Mouse (Mus musculus) kidney, postnatal 4 days (tissue): Measurements from ENCODE around the gene Cym.

ENCODE experiments used
- DNase-seq, 2 experiments: peaks; one replicate each; pipeline ENCODE4 v3.0.0; 2021; ENCODE audit warnings: mixed read lengths in 2 of 2

Cym gene

DNA sequence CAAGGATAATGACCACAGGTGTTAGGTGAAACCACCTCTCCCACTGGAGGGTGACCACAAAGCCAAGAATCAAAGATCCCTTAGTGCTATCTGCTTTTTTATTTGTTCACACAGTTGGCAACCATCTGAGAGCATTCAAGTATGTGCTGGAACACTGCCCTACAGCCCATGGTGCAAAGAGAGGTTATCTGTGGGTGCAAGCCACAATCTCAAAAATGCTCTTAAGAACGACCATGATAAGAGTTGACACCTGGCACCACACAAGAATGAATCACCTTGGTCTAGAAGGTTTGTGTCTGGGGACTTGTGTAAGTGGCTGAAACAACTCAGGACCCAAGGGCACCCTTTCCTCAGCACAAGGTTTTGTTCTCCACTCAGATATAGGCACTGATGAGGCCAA, 1.7 kb upstream of the Cym start:
- no peak for DNase-seq

DNA sequence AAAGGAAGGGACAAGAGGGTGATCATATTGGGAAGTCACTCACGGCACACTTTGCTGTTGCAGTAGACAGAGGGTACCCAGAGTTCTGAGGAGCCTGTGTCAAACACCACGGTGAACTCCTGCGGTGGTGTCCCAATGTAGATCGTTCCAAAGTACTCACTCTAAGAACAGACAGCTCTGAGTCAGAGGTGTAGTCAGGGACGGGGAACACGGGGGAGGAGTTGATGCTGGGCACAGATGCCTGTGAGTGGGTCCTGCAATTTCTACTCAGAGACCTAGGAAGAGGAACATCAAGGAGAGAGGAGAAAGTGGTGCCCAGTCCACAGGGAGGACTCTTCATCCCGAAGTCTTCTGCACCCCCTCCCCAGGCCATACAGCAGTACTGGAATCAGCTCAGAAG, 3.0 kb downstream of the Cym start:
- DNase-seq = no peak

DNA sequence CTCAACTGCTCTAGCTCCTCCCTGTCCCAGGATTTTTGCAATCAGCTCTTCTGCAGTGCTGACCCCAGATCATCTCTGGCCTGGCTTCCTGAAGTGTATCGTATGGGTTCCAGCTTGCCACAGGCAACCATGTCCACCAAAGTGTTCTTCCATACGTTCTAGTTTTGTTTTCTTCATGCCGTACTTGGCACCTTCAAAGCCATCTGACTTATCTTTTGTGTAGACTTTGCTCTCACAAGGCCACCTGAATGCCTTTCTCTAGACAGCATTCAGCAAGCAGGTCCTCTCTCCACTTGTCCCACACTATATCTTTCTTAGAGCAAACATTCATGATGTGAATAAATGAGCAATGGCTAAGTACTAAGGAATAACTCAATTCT, 4.4 kb downstream of the Cym start:
- no peak for DNase-seq

DNA sequence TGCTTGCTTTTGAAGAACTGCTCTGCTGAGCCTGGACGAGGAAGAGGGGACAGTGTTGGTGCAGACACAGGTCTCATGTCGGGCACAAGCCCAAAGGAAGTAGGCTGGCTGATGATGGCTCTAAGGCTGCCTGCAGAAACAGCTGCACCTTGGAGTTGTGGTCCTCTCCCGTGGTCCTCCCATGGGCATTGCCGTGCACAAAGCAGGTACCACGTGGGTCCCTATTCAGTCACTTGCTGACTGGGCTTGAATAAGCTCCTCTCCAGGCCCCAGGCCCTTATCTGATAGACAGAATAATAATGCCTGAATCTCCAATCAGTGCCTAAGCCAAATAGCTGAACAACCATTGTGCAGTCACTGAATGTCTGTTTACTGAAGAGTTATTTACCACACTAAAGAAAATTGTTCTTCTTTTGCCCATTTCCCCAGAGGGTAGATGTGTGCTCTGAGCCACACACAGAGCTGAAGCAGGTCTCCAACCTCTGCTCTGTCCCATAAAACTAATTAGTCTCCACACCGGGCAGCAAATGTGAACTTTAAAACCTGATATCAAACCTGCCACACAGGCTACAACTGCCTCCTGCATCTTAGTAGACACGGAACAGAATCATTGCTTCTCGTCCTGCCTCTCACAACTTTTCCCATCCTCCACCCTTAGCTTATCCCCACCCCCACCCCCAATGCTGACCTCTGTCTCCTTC, 5.0 kb downstream of the Cym start:
- no peak for DNase-seq

DNA sequence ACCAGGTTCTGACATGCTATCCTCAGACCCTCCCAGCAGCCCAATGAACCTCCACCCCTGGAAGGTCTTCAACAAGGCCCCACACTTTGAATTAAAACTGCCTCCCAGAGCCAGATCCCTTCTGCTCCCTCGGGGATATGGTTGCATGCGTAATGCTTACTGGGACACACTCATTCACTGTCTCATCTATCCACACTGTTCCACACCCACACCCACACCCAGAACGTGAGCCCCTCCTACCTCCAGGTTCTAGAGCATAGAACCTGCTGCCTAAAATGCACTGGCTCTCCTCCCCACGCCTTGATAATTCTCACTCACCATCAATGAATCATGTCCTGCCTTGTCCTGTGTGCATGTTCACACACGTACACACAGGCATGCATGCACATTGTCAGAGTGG, 6.9 kb downstream of the Cym start:
- no peak for DNase-seq

DNA sequence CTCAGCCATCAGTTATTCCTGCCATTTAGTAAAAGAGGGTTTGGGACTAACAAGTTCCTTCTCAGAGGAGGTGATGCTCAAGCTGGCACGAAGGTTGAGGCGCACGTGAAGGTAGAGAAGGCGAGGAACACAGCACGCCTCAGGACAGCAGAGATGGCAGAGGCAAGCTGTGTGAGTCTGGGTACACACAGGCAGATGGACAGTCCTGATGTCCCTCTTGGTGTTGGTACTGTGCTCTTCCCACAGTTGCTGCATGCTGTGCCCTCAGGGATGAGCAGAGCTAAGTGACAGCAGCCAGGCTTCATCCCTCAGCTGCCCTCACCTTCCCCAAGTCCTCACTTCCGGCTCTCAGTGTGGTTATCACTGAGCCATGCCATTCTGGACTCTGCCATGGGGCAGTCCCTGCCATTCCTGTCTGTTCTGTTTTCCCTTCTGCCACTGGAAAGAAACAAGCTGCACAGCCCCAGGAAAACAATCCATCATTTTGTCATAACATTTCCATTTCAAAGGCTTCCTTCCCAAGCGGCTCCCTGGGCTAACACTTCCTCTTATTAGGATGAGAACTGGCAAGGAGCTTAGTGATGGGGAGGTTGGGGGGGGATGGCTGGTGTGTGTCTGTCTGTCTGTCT, 13.8 kb downstream of the Cym start:
- no peak for DNase-seq

DNA sequence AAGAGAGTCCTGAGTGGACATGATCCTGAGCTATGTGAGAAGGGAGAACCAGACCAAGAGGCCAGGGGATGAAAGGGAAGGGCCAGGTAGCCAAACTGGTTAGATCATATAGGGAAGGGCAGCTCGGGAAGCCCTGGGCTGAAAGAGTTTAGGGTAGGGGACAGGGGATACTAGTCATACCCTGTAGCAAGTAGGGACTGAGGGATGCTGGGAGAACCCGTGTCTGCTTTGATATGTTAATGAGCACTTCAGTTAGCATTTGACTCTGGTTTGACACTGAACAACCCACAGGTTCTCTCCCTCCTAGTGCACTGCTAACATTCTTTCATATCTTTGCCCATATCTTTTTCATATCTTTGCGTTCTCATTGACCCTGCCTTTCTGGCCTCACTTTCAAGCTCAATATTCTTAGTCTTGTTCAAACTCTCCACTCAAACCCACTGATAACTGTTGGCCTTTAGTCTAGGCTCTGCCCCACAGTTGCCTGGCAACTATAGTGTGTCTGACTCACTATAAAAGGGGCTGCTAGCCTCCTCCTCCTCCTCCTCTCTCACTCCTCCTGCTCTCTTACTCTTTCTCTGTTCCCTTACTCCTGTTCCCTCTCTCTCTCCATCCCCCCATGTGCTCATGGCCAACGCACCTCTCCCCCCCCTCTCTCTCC, 14.9 kb downstream of the Cym start:
- no peak for DNase-seq

DNA sequence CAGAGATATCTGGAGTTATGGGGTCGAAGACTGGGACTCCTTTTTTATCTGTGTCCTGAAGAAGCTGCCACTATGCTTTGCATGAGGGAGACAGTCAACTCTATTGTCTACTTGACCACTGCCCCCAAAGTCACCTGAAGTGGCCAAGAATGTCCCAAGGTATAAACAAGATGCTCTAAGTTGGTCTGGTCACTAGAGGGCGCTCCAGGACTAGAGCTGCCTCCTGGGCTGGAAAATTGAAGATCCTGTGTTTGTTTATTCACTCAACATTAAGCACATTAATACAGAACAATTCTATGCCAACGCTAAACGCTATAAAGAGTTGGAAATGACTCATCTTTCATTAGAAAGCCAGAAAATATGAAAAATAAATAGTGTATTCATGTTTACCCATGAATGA, 15.5 kb downstream of the Cym start:
- DNase-seq = peak; percentile 81 to 82

DNA sequence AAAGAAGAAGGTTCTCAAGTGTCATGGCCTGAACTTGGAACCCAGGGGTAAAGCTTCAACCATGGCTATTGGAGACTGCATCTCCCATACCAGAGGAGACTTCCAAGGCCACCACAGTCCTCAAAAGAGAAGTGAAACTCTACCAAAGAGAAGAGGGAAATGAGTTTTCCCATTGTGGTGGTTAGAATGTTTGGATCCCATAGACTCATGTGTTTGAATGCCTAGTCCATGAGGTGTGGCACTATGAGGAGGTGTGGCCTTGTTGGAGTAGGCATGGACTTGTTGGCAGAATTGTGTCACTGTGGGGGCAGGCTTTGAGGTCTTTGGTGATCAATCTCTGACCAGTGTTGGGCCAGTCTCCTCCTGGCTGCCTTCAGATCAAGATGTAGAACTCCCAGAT, 16.4 kb downstream of the Cym start:
- no peak for DNase-seq

DNA sequence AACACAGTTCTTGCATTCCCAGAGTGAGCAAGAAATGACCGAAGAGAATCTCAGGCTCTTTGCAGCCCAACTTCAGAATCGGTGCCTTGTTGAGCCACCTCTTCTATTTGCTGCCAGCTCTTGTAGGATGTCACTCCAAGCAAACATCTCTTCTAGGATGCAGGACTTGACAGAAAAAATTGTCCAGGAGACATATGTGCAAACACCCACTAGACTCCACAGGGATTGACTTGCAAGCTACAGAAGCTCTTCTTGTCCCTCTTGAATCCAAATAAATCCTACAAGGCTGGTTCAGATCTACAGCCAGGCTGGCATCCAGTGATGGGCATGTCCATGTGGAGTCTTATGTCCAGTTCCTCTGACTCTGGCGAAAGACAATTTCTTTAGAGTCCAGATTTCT, 17.1 kb downstream of the Cym start:
- DNase-seq = no peak

DNA sequence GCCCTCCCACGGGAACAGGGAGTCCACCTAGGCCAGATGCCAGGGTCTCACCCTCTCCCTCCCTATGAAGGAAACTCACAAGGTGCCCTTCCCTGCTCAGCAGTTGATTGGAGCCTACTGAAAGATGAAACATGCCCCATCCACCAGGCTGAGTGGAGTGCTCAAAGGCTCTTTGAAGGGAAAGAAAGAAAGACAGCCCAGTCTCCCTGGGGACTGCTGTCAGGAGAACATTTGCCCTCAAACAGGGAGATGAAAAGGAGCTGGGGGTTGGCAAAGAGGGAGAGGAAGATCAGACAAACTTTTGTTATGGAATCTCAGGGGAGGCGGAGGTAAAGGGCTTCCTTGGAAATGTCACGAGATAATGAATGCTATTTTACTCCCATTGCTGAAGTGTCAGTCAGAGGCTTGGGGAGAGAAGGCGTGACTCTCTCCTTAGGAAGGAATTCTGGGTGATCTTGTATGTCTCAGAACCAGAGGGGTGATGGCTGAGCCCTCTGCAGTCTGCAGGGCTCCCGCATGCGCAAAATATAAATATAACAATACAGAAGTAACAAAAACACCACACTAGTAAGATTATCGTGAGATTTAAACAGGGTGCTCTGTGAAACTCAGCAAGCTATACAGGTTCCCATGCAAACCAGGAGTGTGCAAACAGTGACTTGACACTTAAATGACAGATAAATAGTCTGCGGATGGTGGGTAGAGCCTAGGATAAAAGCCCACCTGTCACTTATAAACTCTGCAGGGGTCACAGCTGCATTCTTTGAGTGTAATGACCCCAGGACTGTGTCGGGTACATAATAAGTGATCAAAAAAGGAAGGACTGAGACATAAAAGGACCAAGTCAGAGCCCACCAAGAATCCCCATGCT, 20.0 kb downstream of the Cym start:
- DNase-seq = no peak

DNA sequence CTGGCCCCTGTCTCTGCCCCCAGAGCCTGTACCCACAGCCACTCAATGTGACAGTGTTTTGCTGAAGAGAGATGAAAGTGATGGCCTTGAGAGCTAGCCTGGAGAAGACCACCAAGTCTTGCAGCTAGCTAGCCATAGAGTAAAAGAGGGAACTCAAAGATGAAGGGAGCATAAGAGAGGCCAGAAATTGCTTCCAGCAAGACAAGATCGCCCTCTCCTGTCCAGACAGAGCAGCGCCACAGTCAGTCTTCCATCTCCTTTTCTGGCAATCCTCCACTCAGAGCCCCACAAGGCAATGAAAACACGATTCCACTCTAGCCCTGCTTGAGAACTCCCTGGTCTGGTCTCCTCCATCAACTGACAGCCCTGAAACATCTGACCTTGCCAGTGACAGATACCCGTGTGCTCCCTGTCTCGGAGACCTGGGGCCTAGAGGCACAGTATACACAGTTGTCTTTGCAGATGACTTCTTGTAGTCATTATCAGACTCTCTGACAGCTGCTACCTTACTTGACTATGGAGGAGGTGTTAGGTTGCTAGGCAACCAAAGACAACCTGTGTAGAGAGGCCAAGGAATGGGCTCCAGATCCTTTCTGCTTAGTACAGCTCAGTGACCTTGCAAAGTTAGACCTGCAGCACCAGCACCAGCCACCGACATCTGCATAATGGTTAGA, 33.2 kb downstream of the Cym start:
- DNase-seq = peak; percentile 40 to 50

DNA sequence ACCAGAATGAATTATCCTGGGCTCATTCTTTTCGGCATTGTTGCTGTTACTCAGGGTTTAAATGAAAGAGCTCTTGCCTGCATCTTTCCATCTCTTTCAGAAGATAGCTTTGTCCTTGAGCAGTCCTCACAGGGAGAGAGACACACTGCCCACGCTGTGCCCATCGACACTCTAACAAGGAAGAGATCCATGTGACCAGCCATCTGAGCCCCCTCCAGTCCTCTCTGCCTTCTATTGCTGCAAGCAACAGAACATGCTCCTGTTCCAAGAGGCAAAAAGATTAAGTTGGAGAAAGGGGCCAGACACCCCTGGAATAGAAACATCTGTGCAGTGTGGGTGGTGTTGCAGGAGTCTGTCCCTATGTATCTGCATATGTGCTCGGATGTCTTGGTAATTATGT, 34.5 kb downstream of the Cym start:
- no peak for DNase-seq

DNA sequence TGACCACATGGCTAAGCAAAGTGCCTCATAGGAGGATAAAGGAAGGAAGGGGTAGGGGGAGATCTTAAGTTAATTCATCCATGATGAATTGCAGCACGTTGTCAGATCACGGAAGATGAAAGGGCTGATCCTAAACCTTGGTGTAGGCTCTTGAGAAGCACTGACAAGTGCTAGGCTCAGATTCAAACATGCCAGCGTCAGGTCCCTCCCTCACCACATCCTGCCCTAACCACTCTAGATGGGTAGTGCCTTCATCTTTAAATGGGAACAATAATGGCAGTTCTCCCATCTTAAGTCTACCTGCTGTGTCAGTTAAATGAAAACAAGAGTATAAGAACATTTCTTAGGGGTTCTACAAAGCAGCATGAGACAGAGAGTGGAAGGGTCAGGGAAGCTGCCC, 35.9 kb downstream of the Cym start:
- no peak for DNase-seq

DNA sequence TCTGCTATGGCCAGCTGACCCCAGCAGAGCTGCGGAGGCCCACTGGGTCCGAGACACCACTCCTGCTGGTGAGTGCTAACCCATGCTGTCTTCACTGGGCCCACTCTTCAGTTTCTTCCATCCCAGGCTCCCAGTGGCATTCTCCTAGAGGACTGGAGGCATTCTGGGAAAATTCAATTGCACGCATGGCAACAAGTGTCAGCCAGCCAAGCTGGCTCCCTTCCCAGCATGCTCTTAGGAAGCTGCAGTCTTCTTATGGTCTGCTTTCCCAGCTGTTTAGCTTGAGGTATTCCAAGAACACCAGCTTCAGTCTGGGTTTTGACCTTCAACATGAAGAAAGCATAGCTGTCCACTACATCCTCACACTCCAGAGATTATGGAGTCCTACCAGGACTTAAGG, 38.4 kb downstream of the Cym start:
- peak in 1 of 2 experiments; percentile 8 for DNase-seq

DNA sequence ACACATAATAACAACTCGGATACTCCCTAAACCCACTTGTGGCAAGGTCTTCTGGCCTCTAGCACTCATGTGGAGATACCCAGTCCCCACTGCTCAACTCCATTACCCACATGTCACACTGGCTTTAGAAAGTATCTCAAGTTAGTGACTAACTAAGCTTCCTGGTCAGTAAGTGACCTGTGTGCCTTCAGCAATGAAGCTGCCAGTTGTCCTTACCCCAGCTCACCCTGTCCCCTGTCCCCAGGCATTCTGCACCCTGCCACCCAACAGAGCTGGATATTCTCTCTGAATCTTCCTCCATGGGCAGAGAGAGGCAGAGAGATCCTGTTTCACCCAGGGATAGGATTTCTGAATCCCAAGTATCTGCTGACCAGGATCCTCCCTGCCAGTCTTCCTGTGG, 38.8 kb downstream of the Cym start, which contains the start of gene Kcna10:
Gene Kcna10, plus strand, starts transcription at position 301 of the 400 bp plus-strand sequence.
- no peak for DNase-seq

DNA sequence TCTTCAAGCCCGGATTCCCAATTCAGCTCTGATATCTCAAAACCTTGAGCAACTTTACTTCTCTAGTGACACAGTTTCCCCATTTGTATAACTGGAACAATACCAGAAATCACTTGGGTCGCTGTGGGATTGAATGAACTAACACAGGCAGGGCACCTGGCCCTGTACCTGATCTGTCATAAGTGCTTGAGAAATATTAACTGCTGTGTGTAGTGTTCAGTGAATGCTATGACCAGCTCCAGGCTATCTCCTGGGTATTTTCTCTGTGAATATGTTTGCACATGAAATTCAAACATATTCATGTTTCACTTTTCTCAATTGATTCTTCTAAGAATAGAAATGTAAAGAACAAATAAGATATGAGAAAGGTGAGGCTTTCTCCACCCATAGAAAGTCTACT, 40.7 kb downstream of the Cym start:
- DNase-seq = no peak

DNA sequence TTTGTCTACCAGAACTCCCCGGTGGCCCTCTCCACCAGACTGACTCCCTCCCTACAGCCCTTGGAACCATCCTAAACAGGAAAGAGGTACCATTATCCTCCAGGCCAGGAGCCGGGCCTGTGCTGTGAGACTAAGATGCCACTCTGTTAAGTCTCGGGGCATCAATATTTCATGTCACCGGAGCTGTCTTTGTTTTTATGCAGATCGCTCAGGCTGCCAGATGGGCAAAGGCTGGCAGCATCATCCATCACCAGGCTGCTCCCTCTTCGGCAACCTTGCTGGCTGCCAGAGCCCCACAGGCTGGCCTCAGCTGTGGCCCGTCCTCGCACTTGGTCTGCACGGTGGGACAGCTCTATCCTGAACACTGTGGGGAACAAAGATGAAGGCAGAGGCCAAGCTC, 45.0 kb downstream of the Cym start:
- no peak for DNase-seq

DNA sequence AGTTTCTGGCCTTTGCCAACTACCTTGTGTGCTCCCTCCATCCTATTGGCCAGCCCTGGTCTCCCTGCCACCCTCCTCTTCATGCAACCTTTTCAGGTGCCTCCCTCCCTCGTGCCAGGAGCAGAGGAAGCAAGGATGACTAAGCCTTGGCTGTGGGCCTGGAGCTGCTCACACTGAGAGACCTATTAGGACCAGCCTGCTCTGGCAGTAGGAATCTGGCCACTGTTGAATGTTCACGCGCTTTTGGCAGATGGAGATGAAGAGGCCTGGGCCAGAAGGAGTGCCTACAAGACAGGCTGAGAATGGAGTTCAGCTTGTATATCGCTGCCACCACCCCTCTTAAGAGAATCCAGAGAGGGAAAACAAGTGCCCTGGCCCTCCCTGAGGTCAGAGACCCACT, 46.0 kb downstream of the Cym start:
- no peak for DNase-seq

DNA sequence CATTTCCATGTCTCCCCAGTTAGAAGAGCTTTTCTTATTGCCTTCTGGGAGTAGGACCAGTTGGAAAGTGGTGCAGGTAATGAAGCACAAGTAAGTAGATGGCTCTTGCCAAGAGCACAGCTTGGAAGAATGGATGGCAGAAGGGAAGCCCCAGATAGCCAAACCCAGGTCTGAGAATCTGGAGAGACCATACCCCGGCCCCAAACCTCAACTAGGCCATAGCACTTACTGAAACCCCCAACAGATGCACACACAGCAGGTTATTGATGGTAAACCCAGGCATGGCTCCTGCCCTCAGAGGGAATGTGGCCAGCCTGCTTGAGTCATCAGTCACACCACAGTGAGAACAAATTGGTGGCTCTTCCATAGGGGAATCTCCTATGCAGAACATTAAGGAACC, 49.0 kb downstream of the Cym start:
- DNase-seq = no peak

DNA sequence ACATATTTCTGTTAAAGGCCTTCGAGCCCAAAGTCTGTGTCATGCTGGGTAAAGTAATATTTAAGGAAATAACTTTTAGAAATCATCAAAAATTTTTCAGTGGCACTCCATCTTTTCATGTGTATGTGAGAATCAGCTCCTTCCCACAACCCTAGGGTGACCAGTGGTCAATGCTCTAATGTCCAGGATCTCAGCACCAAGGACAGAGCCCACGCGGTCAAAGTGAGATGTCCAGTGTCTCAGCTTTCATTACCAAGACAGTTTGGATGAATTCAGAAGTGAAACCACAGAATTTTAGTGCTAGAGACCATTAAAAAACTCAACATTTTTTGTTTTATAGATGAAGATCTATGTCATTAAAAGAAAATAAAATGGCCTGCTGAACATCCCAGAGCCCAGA, 49.6 kb downstream of the Cym start:
- DNase-seq = peak; percentile 60 to 64

DNA sequence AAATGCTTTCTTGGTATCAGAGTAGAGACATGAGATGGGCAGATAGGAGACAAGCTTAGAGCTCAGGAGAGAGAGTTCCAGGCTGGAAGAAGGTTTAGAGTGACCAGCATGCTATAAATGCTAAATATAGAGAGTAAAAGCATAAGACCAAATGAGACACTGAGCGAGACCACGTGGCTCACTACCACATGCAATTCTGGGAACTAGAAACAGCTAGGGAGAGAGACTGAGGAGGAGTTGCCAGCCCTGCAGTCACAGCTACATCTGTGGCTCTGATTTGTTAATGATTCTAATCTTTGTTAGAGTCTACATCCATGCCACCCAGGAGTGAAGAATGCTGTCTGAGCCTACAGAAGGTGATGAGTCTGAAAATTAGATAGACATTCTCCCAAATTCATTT, 52.0 kb downstream of the Cym start:
- no peak for DNase-seq

DNA sequence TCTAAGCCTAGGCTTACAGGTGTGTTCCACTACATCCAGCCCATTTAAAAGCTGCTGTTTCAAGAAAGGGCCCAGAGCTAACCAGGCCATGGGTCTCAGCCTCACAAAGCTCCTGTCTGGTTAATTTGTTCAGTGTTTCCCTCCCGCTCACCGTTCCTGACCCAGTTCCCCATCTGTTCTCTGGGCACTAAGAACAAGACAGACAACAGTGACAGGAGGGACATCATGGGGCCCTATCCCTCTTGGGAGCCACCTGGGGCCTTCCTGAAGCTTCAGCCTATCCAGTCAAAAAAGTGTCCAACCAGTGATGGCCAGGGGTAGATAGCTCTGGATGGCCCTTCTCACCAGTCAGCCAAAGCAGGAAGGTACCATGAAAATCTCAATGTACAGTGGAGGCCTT, 58.8 kb downstream of the Cym start:
- no peak for DNase-seq
